Mouse (Mus musculus): ENCODE data around the gene Camsap2. TPM values are rescaled to one million over a fixed set of nuclear protein-coding genes. Genes with fewer than 3 reads are reported as not detected.
A peak's percentile ranks its signal among the peaks of the same experiment; 100 is the strongest.

The Camsap2 gene
- polyA plus RNA-seq, 1 experiment from 2014 or later = 8.9 TPM

DNA sequence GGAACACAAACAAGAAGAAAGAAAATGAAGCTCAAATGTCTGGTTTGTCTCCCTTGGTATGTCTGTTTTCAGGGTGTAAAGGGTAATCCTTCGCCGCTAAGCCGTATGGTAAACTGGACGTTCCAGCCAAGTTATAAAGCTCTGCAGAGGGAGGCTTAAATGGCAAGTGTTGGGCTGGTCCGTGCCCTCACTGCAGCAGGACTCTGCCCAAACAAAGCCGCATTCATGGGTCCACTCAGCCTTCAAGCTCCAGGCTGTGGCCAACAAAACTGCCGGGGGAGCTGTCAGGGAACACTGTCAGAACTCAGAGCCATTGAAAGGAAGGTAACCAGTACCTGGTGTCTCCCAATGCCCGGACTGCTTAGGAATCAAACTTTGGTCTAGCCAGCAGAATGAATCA, 16.7 kb upstream of the Camsap2 start:
- 58% methylated on average over 8 of the region's 8 CpGs for WGBS
- DNase-seq (ENCODE audit: low spot score) (no peak), ATAC-seq (ENCODE audit: low FRiP score, low TSS enrichment) (no peak)
- no peaks in the 10 kb centered on the region for H3K4me1 ChIP-seq (replicated peaks; ENCODE audit: control insufficient read depth, insufficient read depth)
- no peak overlapping the region for H3K4me3 ChIP-seq (ENCODE audit: low read depth, low read length)
- no peak overlapping the region for H3K9ac ChIP-seq (ENCODE audit: low read length)
- H3K4me2 ChIP-seq (replicated peaks; ENCODE audit: low read depth) = no peak overlapping the region
- no peak for TF ChIP-seq EP300 (optimal IDR thresholded peaks at IDR 0.05)
- no peak for TF ChIP-seq CTCF (IDR thresholded peaks at IDR 0.05; ENCODE audit: low read depth)
- no peaks in the 10 kb centered on the region for H3K9me3 ChIP-seq (ENCODE audit: control insufficient read depth, low read length)
- no peaks in the 10 kb centered on the region for H3K36me3 ChIP-seq (ENCODE audit: control insufficient read depth, insufficient read depth, low read length)
- H3K27ac ChIP-seq (replicated peaks) = peak overlapping the region; percentile 20
- no peaks in the 10 kb centered on the region for H3K27me3 ChIP-seq (ENCODE audit: control insufficient read depth, insufficient read depth, low read length)

- TF ChIP-seq EP300 (optimal IDR thresholded peaks at IDR 0.05) (no peak), CTCF (IDR thresholded peaks at IDR 0.05; ENCODE audit: low read depth) (no peak)
- Histone ChIP-seq H3K9me3 (ENCODE audit: control insufficient read depth, low read length) (no peaks in the 10 kb centered on the region), H3K4me2 (replicated peaks; ENCODE audit: low read depth) (no peak overlapping the region), H3K4me3 (ENCODE audit: low read depth, low read length) (no peak overlapping the region), H3K9ac (ENCODE audit: low read length) (no peak overlapping the region), H3K4me1 (replicated peaks; ENCODE audit: control insufficient read depth, insufficient read depth) (no peaks in the 10 kb centered on the region), H3K27ac (replicated peaks) (0 out of 2 replicates have a peak overlapping the region, but pooled peaks have one; percentile 40), H3K36me3 (ENCODE audit: control insufficient read depth, insufficient read depth, low read length) (no peaks in the 10 kb centered on the region), H3K27me3 (ENCODE audit: control insufficient read depth, insufficient read depth, low read length) (no peaks in the 10 kb centered on the region)
- peak; percentile 51; the same call in 1 of the 2 replicates for ATAC-seq (ENCODE audit: low FRiP score, low TSS enrichment)
- no peak for DNase-seq (ENCODE audit: low spot score)
- WGBS = 34% methylated on average over 2 of the region's 2 CpGs
Measured at GRCm38 (mm10) chr1:136361373-136361772, 15.5 kb upstream of the Camsap2 start.

DNA sequence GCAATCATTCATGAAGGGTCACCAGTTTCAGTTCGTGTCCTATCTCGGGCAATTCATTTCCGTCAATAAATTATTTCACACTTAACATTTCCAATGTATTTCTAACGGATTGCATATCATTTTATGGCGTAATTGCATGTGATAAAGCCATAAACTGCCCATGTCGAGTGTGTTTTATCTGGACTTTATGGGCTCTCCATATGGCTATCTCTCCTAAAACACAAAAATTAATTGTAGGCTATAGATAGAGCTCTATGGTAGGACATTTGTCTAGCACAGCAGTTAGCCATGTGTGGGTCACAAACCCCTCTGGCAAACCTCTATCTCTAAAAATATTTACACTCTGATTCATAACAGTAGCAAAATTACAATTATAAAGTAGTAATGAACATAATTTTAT, 15.0 kb upstream of the Camsap2 start:
- H3K9ac ChIP-seq (ENCODE audit: low read length) = no peak overlapping the region
- H3K4me1 ChIP-seq (replicated peaks; ENCODE audit: control insufficient read depth, insufficient read depth) = no peaks in the 10 kb centered on the region
- H3K27ac ChIP-seq (replicated peaks) = no peak overlapping the region
- no peaks in the 10 kb centered on the region for H3K36me3 ChIP-seq (ENCODE audit: control insufficient read depth, insufficient read depth, low read length)
- no peak overlapping the region for H3K4me2 ChIP-seq (replicated peaks; ENCODE audit: low read depth)
- no peaks in the 10 kb centered on the region for H3K9me3 ChIP-seq (ENCODE audit: control insufficient read depth, low read length)
- DNase-seq (ENCODE audit: low spot score) = no peak
- no peak overlapping the region for H3K4me3 ChIP-seq (ENCODE audit: low read depth, low read length)
- TF ChIP-seq EP300 (optimal IDR thresholded peaks at IDR 0.05) (no peak), CTCF (IDR thresholded peaks at IDR 0.05; ENCODE audit: low read depth) (no peak)
- H3K27me3 ChIP-seq (ENCODE audit: control insufficient read depth, insufficient read depth, low read length) = no peaks in the 10 kb centered on the region
- ATAC-seq (ENCODE audit: low FRiP score, low TSS enrichment) = no peak
- 78% methylated on average over 6 of the region's 6 CpGs for WGBS

DNA sequence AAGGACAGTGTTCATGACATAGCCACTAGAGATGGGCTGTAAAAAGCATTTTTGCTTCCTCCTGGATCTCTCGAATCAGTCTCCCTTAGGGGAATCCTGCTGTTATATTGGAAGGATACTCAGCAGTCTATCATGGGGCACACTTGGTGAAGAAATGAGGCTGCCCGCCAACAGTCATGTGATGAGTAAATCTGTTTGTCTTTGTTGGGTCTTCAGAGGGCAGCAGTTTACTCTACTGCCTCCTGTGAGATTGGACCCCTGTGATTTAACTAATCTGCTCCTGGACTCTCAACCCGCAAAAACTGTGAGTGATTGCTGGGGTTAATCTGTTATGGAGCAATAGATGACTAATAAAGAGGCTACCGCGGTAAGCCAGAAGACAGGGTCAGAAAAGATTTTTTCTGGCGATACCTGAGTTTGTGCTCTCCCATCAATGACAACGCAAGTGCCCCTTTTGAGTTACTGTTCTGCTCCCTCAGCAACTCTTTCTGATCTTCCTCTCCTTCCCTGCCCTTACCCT, 13.0 kb upstream of the Camsap2 start:
- Histone ChIP-seq H3K9me3 (ENCODE audit: control insufficient read depth, low read length) (no peaks in the 10 kb centered on the region), H3K4me2 (replicated peaks; ENCODE audit: low read depth) (no peak overlapping the region), H3K4me1 (replicated peaks; ENCODE audit: control insufficient read depth, insufficient read depth) (no peaks in the 10 kb centered on the region), H3K36me3 (ENCODE audit: control insufficient read depth, insufficient read depth, low read length) (no peaks in the 10 kb centered on the region), H3K9ac (ENCODE audit: low read length) (no peak overlapping the region), H3K4me3 (ENCODE audit: low read depth, low read length) (no peak overlapping the region), H3K27me3 (ENCODE audit: control insufficient read depth, insufficient read depth, low read length) (no peaks in the 10 kb centered on the region), H3K27ac (replicated peaks) (no peak overlapping the region)
- DNase-seq (ENCODE audit: low spot score) = no peak
- WGBS = 72% methylated on average over 7 of the region's 7 CpGs
- TF ChIP-seq EP300 (optimal IDR thresholded peaks at IDR 0.05) (no peak), CTCF (IDR thresholded peaks at IDR 0.05; ENCODE audit: low read depth) (no peak)
- no peak for ATAC-seq (ENCODE audit: low FRiP score, low TSS enrichment)

DNA sequence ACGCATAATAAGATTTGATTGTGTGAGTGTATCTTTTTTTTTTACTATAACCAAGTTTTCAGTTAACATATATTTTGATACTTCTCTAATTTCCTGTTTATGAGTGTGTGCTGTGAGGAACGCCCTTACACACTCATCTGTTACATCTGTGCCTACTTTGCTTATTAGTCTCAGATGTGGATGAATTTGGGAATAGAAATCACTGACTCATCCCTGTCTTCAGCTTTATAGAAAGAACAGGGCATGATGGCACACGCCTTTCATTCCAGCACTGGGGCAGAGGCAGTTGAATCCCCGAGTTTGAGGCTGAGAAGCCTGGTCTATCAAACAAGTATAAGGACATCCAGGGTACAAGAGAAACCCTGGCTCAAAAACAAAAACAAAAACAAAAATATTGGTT, 9.7 kb upstream of the Camsap2 start:
- Histone ChIP-seq H3K27me3 (ENCODE audit: control insufficient read depth, insufficient read depth, low read length) (no peaks in the 10 kb centered on the region), H3K4me2 (replicated peaks; ENCODE audit: low read depth) (no peak overlapping the region), H3K27ac (replicated peaks) (no peak overlapping the region), H3K9ac (ENCODE audit: low read length) (no peak overlapping the region), H3K9me3 (ENCODE audit: control insufficient read depth, low read length) (no peaks in the 10 kb centered on the region), H3K4me1 (replicated peaks; ENCODE audit: control insufficient read depth, insufficient read depth) (no peaks in the 10 kb centered on the region), H3K4me3 (ENCODE audit: low read depth, low read length) (no peak overlapping the region), H3K36me3 (ENCODE audit: control insufficient read depth, insufficient read depth, low read length) (no peaks in the 10 kb centered on the region)
- WGBS = 60% methylated on average over 4 of the region's 4 CpGs
- ATAC-seq (ENCODE audit: low FRiP score, low TSS enrichment) = no peak
- TF ChIP-seq EP300 (optimal IDR thresholded peaks at IDR 0.05) (no peak), CTCF (IDR thresholded peaks at IDR 0.05; ENCODE audit: low read depth) (no peak)
- DNase-seq (ENCODE audit: low spot score) = no peak

- Histone ChIP-seq H3K4me2 (replicated peaks; ENCODE audit: low read depth) (no peak overlapping the region), H3K9me3 (ENCODE audit: control insufficient read depth, low read length) (no peaks in the 10 kb centered on the region), H3K36me3 (ENCODE audit: control insufficient read depth, insufficient read depth, low read length) (no peaks in the 10 kb centered on the region), H3K4me1 (replicated peaks; ENCODE audit: control insufficient read depth, insufficient read depth) (no peaks in the 10 kb centered on the region), H3K27ac (replicated peaks) (no peak overlapping the region), H3K27me3 (ENCODE audit: control insufficient read depth, insufficient read depth, low read length) (no peaks in the 10 kb centered on the region), H3K4me3 (ENCODE audit: low read depth, low read length) (no peak overlapping the region), H3K9ac (ENCODE audit: low read length) (no peak overlapping the region)
- ATAC-seq (ENCODE audit: low FRiP score, low TSS enrichment) = no peak
- TF ChIP-seq CTCF (IDR thresholded peaks at IDR 0.05; ENCODE audit: low read depth) (no peak), EP300 (optimal IDR thresholded peaks at IDR 0.05) (no peak)
- 46% methylated on average over 3 of the region's 3 CpGs for WGBS
- no peak for DNase-seq (ENCODE audit: low spot score)
Measured at GRCm38 (mm10) chr1:136350699-136351200, 4.8 kb upstream of the Camsap2 start.
